Mouse (Mus musculus): ENCODE measurements around the gene Brwd1. TPM values are rescaled to one million over a fixed set of nuclear protein-coding genes. Genes with fewer than 3 reads are reported as not detected.
A peak's percentile ranks its signal among the peaks of the same experiment; 100 is the strongest.

Brwd1 gene
- polyA plus RNA-seq, 1 experiment from 2014 or later = 38.2 TPM

GRCm38 (mm10) chr16:96095966-96096365 lies 13.6 kb upstream of the Brwd1 start:
- no peaks in the 10 kb centered on the region for H3K27me3 ChIP-seq (replicated peaks; ENCODE audit: insufficient read depth, low read length)
- WGBS = 82% methylated on average over 5 of the region's 5 CpGs

GRCm38 (mm10) chr16:96091515-96092504 lies 9.5 kb upstream of the Brwd1 start:
- TF ChIP-seq EP300 (IDR thresholded peaks at IDR 0.05) = peak; percentile 82
- peak; percentile 46 for TF ChIP-seq CTCF (IDR thresholded peaks at IDR 0.05)
- Histone ChIP-seq H3K4me3 (ENCODE audit: low read depth, low read length) (no peak overlapping the region), H3K9ac (replicated peaks; ENCODE audit: low read depth) (no peak overlapping the region), H3K4me1 (ENCODE audit: insufficient read depth, low read depth, low read length) (peaks cover 4% of the 10 kb centered on the region; the same call in 1 of the 2 replicates), H3K36me3 (ENCODE audit: insufficient read depth, low read length) (no peaks in the 10 kb centered on the region), H3K9me3 (ENCODE audit: low read length) (no peaks in the 10 kb centered on the region), H3K4me2 (replicated peaks; ENCODE audit: low read depth, low read length) (no peak overlapping the region), H3K27ac (ENCODE audit: low read length) (peak overlapping the region; percentile 79), H3K27me3 (replicated peaks; ENCODE audit: insufficient read depth, low read length) (no peaks in the 10 kb centered on the region)
- ATAC-seq (peak; percentile 93), DNase-seq (ENCODE audit: low spot score) (peak; percentile 91)
- WGBS = 41% methylated on average over 9 of the region's 9 CpGs

More at GRCm38 (mm10) chr16:96095966-96096365, 13.6 kb upstream of the Brwd1 start:
- DNase-seq (ENCODE audit: low spot score) (no peak), ATAC-seq (no peak)
- H3K4me1 ChIP-seq (ENCODE audit: insufficient read depth, low read depth, low read length) = peaks cover 4% of the 10 kb centered on the region; the same call in 1 of the 2 replicates
- H3K36me3 ChIP-seq (ENCODE audit: insufficient read depth, low read length) = no peaks in the 10 kb centered on the region
- H3K4me3 ChIP-seq (ENCODE audit: low read depth, low read length) = no peak overlapping the region
- H3K27ac ChIP-seq (ENCODE audit: low read length) = no peak overlapping the region
- H3K9ac ChIP-seq (replicated peaks; ENCODE audit: low read depth) = no peak overlapping the region
- no peak for TF ChIP-seq EP300 (IDR thresholded peaks at IDR 0.05)
- TF ChIP-seq CTCF (IDR thresholded peaks at IDR 0.05) = no peak
- no peaks in the 10 kb centered on the region for H3K9me3 ChIP-seq (ENCODE audit: low read length)
- no peak overlapping the region for H3K4me2 ChIP-seq (replicated peaks; ENCODE audit: low read depth, low read length)

- Histone ChIP-seq H3K4me1 (ENCODE audit: insufficient read depth, low read depth, low read length) (peaks cover 4% of the 10 kb centered on the region; the same call in 1 of the 2 replicates), H3K4me2 (replicated peaks; ENCODE audit: low read depth, low read length) (no peak overlapping the region), H3K4me3 (ENCODE audit: low read depth, low read length) (no peak overlapping the region), H3K27ac (ENCODE audit: low read length) (no peak overlapping the region), H3K9ac (replicated peaks; ENCODE audit: low read depth) (no peak overlapping the region), H3K27me3 (replicated peaks; ENCODE audit: insufficient read depth, low read length) (no peaks in the 10 kb centered on the region), H3K9me3 (ENCODE audit: low read length) (no peaks in the 10 kb centered on the region), H3K36me3 (ENCODE audit: insufficient read depth, low read length) (no peaks in the 10 kb centered on the region)
- no peak for TF ChIP-seq EP300 (IDR thresholded peaks at IDR 0.05)
- TF ChIP-seq CTCF (IDR thresholded peaks at IDR 0.05) = no peak
- no peak for DNase-seq (ENCODE audit: low spot score)
- ATAC-seq = no peak
- 61% methylated on average over 5 of the region's 5 CpGs for WGBS
Observed at GRCm38 (mm10) chr16:96088120-96088519, 5.8 kb upstream of the Brwd1 start.

GRCm38 (mm10) chr16:96087436-96087835 lies 5.1 kb upstream of the Brwd1 start:
- H3K27ac ChIP-seq (ENCODE audit: low read length) = no peak overlapping the region
- H3K4me2 ChIP-seq (replicated peaks; ENCODE audit: low read depth, low read length) = no peak overlapping the region
- DNase-seq (ENCODE audit: low spot score) = no peak
- H3K9me3 ChIP-seq (ENCODE audit: low read length) = no peaks in the 10 kb centered on the region
- no peak overlapping the region for H3K9ac ChIP-seq (replicated peaks; ENCODE audit: low read depth)
- TF ChIP-seq EP300 (IDR thresholded peaks at IDR 0.05) (no peak), CTCF (IDR thresholded peaks at IDR 0.05) (0 out of 2 replicates have a peak, but pooled peaks have one; percentile 15)
- H3K36me3 ChIP-seq (ENCODE audit: insufficient read depth, low read length) = no peaks in the 10 kb centered on the region
- no peak overlapping the region for H3K4me3 ChIP-seq (ENCODE audit: low read depth, low read length)
- no peak for ATAC-seq
- no peaks in the 10 kb centered on the region for H3K27me3 ChIP-seq (replicated peaks; ENCODE audit: insufficient read depth, low read length)
- WGBS = 71% methylated on average over 4 of the region's 4 CpGs
- H3K4me1 ChIP-seq (ENCODE audit: insufficient read depth, low read depth, low read length) = peaks cover 4% of the 10 kb centered on the region; the same call in 1 of the 2 replicates

- peaks cover 4% of the 10 kb centered on the region; the same call in 1 of the 2 replicates for H3K4me1 ChIP-seq (ENCODE audit: insufficient read depth, low read depth, low read length)
- H3K4me3 ChIP-seq (ENCODE audit: low read depth, low read length) = no peak overlapping the region
- H3K27ac ChIP-seq (ENCODE audit: low read length) = no peak overlapping the region
- no peak for DNase-seq (ENCODE audit: low spot score)
- no peaks in the 10 kb centered on the region for H3K36me3 ChIP-seq (ENCODE audit: insufficient read depth, low read length)
- no peak overlapping the region for H3K4me2 ChIP-seq (replicated peaks; ENCODE audit: low read depth, low read length)
- 60% methylated on average over 12 of the region's 12 CpGs for WGBS
- H3K9ac ChIP-seq (replicated peaks; ENCODE audit: low read depth) = no peak overlapping the region
- no peaks in the 10 kb centered on the region for H3K9me3 ChIP-seq (ENCODE audit: low read length)
- ATAC-seq = no peak
- no peak for TF ChIP-seq CTCF (IDR thresholded peaks at IDR 0.05)
- no peak for TF ChIP-seq EP300 (IDR thresholded peaks at IDR 0.05)
- no peaks in the 10 kb centered on the region for H3K27me3 ChIP-seq (replicated peaks; ENCODE audit: insufficient read depth, low read length)
Observed at GRCm38 (mm10) chr16:96087001-96087400, 4.7 kb upstream of the Brwd1 start.

GRCm38 (mm10) chr16:96085597-96085996 lies 3.3 kb upstream of the Brwd1 start:
- ATAC-seq = no peak
- Histone ChIP-seq H3K27ac (ENCODE audit: low read length) (no peak overlapping the region), H3K4me3 (ENCODE audit: low read depth, low read length) (no peak overlapping the region)

More at GRCm38 (mm10) chr16:96085597-96085996, 3.3 kb upstream of the Brwd1 start:
- TF ChIP-seq CTCF (IDR thresholded peaks at IDR 0.05) (no peak), EP300 (IDR thresholded peaks at IDR 0.05) (no peak)
- Histone ChIP-seq H3K4me2 (replicated peaks; ENCODE audit: low read depth, low read length) (no peak overlapping the region), H3K4me1 (ENCODE audit: insufficient read depth, low read depth, low read length) (no peaks in the 10 kb centered on the region), H3K9me3 (ENCODE audit: low read length) (no peaks in the 10 kb centered on the region), H3K36me3 (ENCODE audit: insufficient read depth, low read length) (0 out of 2 replicates have a peak, but pooled peaks cover under 1% of the 10 kb centered on the region), H3K9ac (replicated peaks; ENCODE audit: low read depth) (no peak overlapping the region), H3K27me3 (replicated peaks; ENCODE audit: insufficient read depth, low read length) (no peaks in the 10 kb centered on the region)
- no peak for DNase-seq (ENCODE audit: low spot score)

All from lung, postnatal 0 days (tissue).